Mouse (Mus musculus) lung, adult 2 months (tissue): Measurements from ENCODE around the gene Tpx2.
A peak's percentile ranks its signal among the peaks of the same experiment; 100 is the strongest.

Source experiments
- CTCF ChIP-seq: fragments of 200-500 bp; IDR thresholded peaks from 2 replicates; pipeline ENCODE4 v1.5.1; 2011; ENCODE audit warnings: mild to moderate bottlenecking, low read length, control low read depth; ENCODE audit not compliant: insufficient read depth
- POLR2A ChIP-seq: fragments of 200-500 bp; IDR thresholded peaks from 2 replicates; pipeline ENCODE4 v1.6.1; 2011; ENCODE audit warnings: low read depth, mild to moderate bottlenecking, control low read depth, low read length, borderline replicate concordance; ENCODE audit errors: extremely low read depth

DNA sequence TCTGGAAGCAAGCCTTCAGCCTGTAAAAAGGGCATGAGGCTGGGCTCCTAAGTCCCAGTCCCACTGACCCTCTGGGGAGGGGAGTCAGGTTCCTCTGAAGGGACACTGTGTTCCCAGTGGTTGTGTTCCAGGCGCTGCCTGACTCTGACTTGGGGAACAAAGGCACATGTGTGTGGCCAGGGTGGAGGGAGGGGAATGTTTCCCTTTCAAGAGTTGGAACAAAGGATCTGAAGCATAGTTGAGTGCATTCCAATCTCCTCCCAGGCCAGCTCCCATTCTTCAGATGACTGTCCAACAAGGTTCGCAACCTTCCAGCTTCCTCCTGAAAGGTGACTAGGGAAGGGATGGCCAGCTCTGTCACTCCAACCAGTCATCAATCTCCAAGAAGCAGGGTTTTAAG is 27.4 kb upstream of the Tpx2 start:
- no peak for TF ChIP-seq CTCF
- peak; percentile 67; the same call in 1 of the 2 replicates for TF ChIP-seq POLR2A
